Mouse (Mus musculus) neural tube, embryonic 13.5 days (tissue): Measurements from ENCODE around the gene Ap1ar. TPM values are rescaled to one million over a fixed set of nuclear protein-coding genes. Genes with fewer than 3 reads are reported as not detected.

Experiments used
- ATAC-seq: fragments of 200-750 bp; cut with Nextera tagmentation; 2 replicates; pipeline ENCODE4 v1.8.0; 2017; ENCODE audit warnings: low read depth, mild to moderate bottlenecking, moderate TSS enrichment, moderate library complexity
- H3K27ac ChIP-seq: fragments of 300-500 bp; sonication (generic); replicated peaks from 2 replicates; pipeline ENCODE4 v1.5.1; 2015; ENCODE audit warnings: moderate library complexity, mild to moderate bottlenecking, inconsistent platforms
- H3K27me3 ChIP-seq: fragments of 300-500 bp; sonication (generic); 2 replicates; pipeline ENCODE4 v1.6.1; 2015; ENCODE audit warnings: mild to moderate bottlenecking, inconsistent platforms
- H3K36me3 ChIP-seq: fragments of 300-500 bp; sonication (generic); 2 replicates; pipeline ENCODE4 v1.6.1; 2015; ENCODE audit warnings: mild to moderate bottlenecking, inconsistent platforms
- H3K4me1 ChIP-seq: fragments of 300-500 bp; sonication (generic); replicated peaks from 2 replicates; pipeline ENCODE4 v1.6.1; 2015; ENCODE audit warnings: inconsistent platforms
- H3K4me2 ChIP-seq: fragments of 300-500 bp; sonication (generic); 2 replicates; pipeline ENCODE4 v1.6.1; 2015; ENCODE audit warnings: inconsistent platforms, mild to moderate bottlenecking, moderate library complexity
- H3K4me3 ChIP-seq: fragments of 300-500 bp; sonication (generic); 2 replicates; pipeline ENCODE4 v1.5.1; 2015; ENCODE audit warnings: mild to moderate bottlenecking, inconsistent platforms
- H3K9ac ChIP-seq: fragments of 300-500 bp; sonication (generic); 2 replicates; pipeline ENCODE4 v1.6.1; 2015; ENCODE audit warnings: moderate library complexity, mild to moderate bottlenecking, inconsistent platforms
- H3K9me3 ChIP-seq: fragments of 300-500 bp; sonication (generic); 2 replicates; pipeline ENCODE4 v1.6.1; 2016; ENCODE audit warnings: inconsistent platforms
- WGBS: fragments of 180-500 bp; shearing (Covaris S2); methylation state at CpG from one replicate; pipeline ENCODE4 v1.1.7; 2015; 5-methylcytosine and 5-hydroxymethylcytosine counted together
- polyA plus RNA-seq: library from polyadenylated mRNA; unstranded; fragments of >200 nt; fragmentation: Nextera tagmentation; extraction: Ambion mirVana; gene quantifications from 2 replicates; pipeline ENCODE4 v1.2.1, GENCODE M21; 2015

Ap1ar gene
- polyA plus RNA-seq, 1 experiment from 2014 or later = 82.7 TPM

GRCm38 (mm10) chr3:127763076-127763612 is 74.2 kb downstream of the Ap1ar start:
- H3K27ac ChIP-seq = no peak overlapping the region
- peaks cover 9% of the 10 kb centered on the region for H3K4me1 ChIP-seq
- no peak for ATAC-seq
- 23% methylated on average over 7 of the region's 7 CpGs for WGBS
- no peaks in the 10 kb centered on the region for H3K36me3 ChIP-seq
- H3K9me3 ChIP-seq = no peaks in the 10 kb centered on the region
- H3K9ac ChIP-seq = no peak overlapping the region
- no peak overlapping the region for H3K4me2 ChIP-seq
- H3K4me3 ChIP-seq = no peak overlapping the region
- H3K27me3 ChIP-seq = peaks cover 46% of the 10 kb centered on the region

DNA sequence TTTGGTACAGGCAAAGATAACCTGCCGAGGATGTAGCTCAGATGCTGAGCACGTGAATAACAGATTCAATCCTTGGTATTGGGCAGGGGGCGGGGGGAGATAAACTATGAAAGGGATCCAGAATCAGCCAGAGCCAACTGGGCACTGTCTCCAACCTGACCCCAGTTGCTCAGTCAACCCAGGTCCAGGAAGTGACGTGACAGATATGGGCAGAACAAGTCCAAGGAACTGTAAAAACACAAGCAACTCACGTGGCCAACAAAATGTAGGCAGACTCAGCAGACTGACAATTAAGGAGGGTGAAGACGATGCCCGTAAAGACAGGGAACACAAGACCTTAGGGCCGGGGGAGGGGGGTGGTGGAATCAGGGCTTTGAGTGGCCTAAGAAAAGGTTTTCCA is 74.9 kb downstream of the Ap1ar start:
- Histone ChIP-seq H3K4me3 (no peak overlapping the region), H3K4me1 (peaks cover 11% of the 10 kb centered on the region), H3K9ac (no peak overlapping the region), H3K9me3 (no peaks in the 10 kb centered on the region), H3K27ac (no peak overlapping the region), H3K36me3 (no peaks in the 10 kb centered on the region), H3K27me3 (peaks cover 54% of the 10 kb centered on the region), H3K4me2 (no peak overlapping the region)
- WGBS = 59% methylated on average over 8 of the region's 8 CpGs
- ATAC-seq = no peak

GRCm38 (mm10) chr3:127759212-127759611 is 78.1 kb downstream of the Ap1ar start:
- no peak overlapping the region for H3K4me3 ChIP-seq
- 17% methylated on average over 8 of the region's 8 CpGs for WGBS
- peaks cover 11% of the 10 kb centered on the region for H3K4me1 ChIP-seq
- no peaks in the 10 kb centered on the region for H3K36me3 ChIP-seq
- no peak for ATAC-seq
- no peaks in the 10 kb centered on the region for H3K9me3 ChIP-seq
- no peak overlapping the region for H3K9ac ChIP-seq
- no peak overlapping the region for H3K4me2 ChIP-seq
- no peak overlapping the region for H3K27ac ChIP-seq
- peaks cover 79% of the 10 kb centered on the region for H3K27me3 ChIP-seq

- H3K36me3 ChIP-seq = no peaks in the 10 kb centered on the region
- H3K4me2 ChIP-seq = no peak overlapping the region
- 15% methylated on average over 4 of the region's 4 CpGs for WGBS
- peaks cover 83% of the 10 kb centered on the region for H3K27me3 ChIP-seq
- no peaks in the 10 kb centered on the region for H3K9me3 ChIP-seq
- no peak overlapping the region for H3K9ac ChIP-seq
- H3K4me1 ChIP-seq = peaks cover 11% of the 10 kb centered on the region
- no peak for ATAC-seq
- no peak overlapping the region for H3K4me3 ChIP-seq
- H3K27ac ChIP-seq = no peak overlapping the region
These were observed 78.5 kb downstream of the Ap1ar start for GRCm38 (mm10) chr3:127758806-127759205.

- no peak overlapping the region for H3K9ac ChIP-seq
- H3K4me1 ChIP-seq = peaks cover 11% of the 10 kb centered on the region
- peaks cover 92% of the 10 kb centered on the region for H3K27me3 ChIP-seq
- H3K4me3 ChIP-seq = no peak overlapping the region
- H3K4me2 ChIP-seq = no peak overlapping the region
- no peaks in the 10 kb centered on the region for H3K36me3 ChIP-seq
- H3K9me3 ChIP-seq = no peaks in the 10 kb centered on the region
- H3K27ac ChIP-seq = no peak overlapping the region
- no peak for ATAC-seq
These were observed 79.4 kb downstream of the Ap1ar start for GRCm38 (mm10) chr3:127757886-127758301.

Other genes with a start within 250 kb of the Ap1ar start
- gene Neurog2, start 204.4 kb downstream of the Ap1ar start, polyA plus RNA-seq = 10.1 and 13.6 TPM in 2 replicates
- gene Alpk1, start 57.0 kb downstream of the Ap1ar start, polyA plus RNA-seq = 0.61 and 0.80 TPM in 2 replicates
- 2.9 and 4.6 TPM in 2 replicates for gene Tifa, start 47.7 kb downstream of the Ap1ar start, polyA plus RNA-seq
- gene Fam241a, start 58.8 kb upstream of the Ap1ar start, polyA plus RNA-seq = 7.2 and 8.4 TPM in 2 replicates